Mouse (Mus musculus) bone marrow, adult 2 months (tissue): ENCODE data around the gene Kbtbd2.

Source experiments
- CTCF ChIP-seq: fragments of 200-500 bp; IDR thresholded peaks from 2 replicates; pipeline ENCODE4 v1.5.1; 2011; ENCODE audit warnings: low read length, control low read depth; ENCODE audit not compliant: control insufficient read depth, insufficient read depth
- POLR2A ChIP-seq: fragments of 200-500 bp; IDR thresholded peaks from 2 replicates; pipeline ENCODE4 v1.6.1; 2011; ENCODE audit warnings: low read depth, mild to moderate bottlenecking, control low read depth, low read length, borderline replicate concordance; ENCODE audit not compliant: control insufficient read depth

DNA sequence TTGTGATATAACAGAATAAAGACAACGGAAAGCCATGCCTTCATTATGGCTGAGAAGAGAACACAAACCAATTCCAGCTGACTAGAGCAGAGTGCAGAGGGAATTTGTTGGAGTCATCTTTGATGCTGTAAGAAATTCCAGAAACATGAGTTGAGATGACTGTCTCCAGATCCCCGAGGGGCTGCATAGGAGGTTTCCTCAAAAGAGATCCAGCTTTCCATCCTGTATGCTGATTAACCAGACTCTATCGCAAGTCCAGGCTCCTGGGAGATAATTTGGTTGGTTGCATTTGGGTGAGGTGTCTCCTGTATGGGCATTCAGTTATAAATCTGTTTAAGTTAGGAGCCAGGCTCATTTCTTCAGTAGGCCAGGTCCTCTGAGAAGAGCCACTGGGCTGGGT lies 40.0 kb upstream of the Kbtbd2 start:
- no peak for TF ChIP-seq CTCF
- TF ChIP-seq POLR2A: no peak
